Mouse (Mus musculus): ENCODE measurements at regions not wholly inside any gene's neighbourhood (a gene's known extent, or its start where the extent isn't known, plus 50 kb on each side); places are given as distances from the start of the nearest gene placed in this dataset.

DNA sequence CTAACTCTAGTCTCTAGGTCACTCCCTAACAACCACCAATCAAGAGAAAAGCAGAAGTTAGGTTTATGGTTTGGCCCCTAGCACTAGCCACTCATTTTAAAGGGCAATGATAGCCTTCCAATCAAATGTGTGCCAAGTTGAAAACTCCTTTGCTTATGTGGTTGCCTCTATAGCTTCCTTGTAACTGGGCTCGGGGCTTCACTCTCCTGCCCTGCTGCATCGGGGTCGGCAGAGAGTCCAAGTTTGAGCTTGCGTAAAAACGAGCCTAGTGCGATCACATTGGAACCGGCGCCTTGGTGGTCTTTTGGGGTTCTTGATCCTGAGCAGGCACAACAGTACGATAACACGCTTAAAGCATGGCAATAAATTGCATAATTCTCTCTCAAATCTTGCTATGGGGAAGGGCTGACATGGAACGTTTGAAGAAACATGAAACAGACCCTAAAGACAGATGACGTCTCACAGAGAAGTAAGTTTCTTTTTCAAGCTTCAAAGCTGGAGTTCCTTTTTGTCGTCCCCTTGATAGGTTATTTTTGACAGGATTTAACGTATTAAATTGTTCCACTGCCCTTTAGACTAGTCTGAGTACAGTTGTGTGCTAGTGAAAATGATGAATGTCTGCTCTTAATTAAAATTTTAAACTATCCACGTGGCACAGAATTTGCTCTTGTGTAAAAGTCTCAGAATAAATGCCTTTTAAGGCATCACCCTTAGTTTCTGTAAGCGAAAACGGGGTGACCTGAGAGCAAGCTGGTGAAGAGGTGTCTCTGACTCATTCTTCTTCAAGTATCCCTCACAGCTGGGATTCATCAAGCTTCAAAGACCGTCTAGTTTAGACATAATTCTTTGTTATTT, 52.0 kb downstream of the 4930426L09Rik start:
- DNase-seq (ENCODE audit: low spot score in 2 of 2) = no peak

DNA sequence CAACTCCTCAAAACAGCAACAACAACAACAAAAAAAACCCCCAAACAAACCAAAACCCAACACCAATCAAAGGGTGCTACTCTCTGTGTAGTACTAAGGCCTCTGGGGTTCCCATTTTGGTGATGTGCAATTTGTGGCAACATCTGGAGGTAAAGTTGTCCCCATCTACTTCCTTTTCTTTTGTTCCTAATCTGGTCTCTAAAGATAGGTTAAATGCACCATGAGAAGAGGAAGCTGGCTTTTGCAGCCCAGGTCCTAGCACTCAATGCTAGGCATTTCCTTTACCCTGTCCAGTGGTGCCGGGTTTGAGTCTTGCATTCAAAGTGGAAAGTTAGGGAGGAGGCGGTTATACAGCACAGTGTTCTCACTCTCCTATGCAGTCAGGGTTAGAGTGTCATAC, 57.4 kb downstream of the 4930426L09Rik start:
- DNase-seq (ENCODE audit: low spot score in 2 of 2) = no peak

DNA sequence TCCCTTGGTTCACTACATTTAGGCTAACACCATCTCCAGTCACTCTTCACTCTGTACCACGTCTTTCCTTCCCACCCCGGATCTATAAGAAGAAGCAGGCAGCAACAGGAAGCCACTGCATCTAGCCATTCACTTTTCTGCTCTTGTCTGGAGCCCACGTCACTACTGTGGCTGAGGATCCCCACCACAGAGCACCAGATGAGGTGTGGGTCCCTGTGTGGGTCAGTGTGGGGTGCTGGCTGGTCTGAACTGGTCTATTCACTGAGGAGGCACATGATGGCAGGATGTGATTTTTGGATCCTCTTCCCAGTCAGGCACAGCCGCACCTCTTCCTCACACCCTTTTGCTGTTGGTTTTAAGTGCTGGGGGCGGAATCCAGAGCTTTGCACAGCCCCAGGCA, 59.7 kb downstream of the 4930426L09Rik start:
- no peak for DNase-seq (ENCODE audit: low spot score in 2 of 2)

DNA sequence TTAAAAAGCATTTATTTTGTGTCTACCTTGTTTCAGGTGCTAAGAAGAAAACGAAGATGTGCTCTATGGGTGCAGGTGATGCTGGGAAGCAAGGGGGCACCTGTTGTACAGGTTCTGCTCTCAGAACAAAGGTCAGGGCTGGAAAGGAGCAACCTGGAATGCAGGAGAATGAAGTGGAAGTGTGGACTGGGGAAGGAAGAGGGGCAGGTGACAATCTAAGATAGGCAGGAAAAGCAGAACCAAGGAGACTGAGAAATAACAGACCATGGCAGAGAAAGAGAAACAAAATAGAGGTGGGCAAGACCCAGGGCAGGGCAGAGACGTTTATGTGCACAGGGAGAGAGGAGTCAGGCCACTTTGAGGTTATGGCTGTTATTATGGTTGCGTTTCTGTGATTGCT, 60.6 kb downstream of the 4930426L09Rik start:
- no peak for DNase-seq (ENCODE audit: low spot score in 2 of 2)

DNA sequence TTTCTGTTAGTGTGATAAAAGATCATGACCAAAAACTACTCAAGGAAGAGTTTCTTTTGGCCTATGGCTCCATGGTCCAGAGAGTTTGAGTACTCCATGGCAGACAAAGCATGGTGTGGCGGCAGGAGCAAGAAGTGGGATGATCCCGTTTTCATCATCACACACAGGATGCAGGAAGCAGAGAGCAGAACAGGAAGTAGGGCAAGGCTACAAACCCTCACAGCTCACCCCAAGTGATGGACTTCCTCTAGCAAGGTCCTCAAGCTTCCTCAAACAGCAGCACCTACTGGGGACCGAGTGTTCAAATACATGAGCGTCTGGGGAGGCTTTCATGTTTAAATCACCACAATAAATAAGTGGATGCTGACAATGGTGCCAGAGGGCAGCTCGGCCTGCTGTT, 61.1 kb downstream of the 4930426L09Rik start:
- DNase-seq (ENCODE audit: low spot score in 2 of 2) = no peak

DNA sequence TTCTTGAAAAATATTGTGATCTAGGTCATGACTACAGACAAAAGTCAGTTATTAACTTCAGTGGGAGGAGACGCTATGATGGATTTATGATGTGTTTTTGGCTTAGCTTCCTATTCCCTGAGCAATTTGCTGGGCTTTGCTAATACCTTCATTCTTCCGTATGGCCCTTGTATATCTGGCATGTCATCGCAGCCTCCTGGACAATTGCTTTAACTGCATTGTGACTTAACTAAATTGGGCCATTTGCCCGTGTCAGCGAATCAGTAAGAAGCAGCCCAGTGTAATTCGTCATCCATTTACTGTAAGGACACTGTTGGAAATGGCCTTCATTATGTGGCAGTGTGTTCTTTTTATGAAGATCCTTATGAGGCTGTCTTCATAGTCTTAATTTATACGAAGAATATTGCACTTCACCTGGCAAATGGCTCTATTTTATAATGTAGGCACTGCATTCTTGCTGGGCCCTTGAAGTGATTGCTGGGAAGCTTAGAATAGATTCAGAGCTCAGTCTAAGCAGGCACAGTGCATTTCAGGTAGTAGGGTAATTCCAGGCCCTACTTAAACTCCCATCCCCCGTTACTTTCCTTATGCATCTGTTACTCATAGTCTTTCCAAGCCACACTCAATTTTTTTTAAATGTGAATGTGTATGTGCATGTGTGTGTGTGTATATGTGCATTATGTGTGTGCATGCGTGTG, 62.2 kb downstream of the 4930426L09Rik start:
- DNase-seq (ENCODE audit: low spot score in 2 of 2) = no peak

DNA sequence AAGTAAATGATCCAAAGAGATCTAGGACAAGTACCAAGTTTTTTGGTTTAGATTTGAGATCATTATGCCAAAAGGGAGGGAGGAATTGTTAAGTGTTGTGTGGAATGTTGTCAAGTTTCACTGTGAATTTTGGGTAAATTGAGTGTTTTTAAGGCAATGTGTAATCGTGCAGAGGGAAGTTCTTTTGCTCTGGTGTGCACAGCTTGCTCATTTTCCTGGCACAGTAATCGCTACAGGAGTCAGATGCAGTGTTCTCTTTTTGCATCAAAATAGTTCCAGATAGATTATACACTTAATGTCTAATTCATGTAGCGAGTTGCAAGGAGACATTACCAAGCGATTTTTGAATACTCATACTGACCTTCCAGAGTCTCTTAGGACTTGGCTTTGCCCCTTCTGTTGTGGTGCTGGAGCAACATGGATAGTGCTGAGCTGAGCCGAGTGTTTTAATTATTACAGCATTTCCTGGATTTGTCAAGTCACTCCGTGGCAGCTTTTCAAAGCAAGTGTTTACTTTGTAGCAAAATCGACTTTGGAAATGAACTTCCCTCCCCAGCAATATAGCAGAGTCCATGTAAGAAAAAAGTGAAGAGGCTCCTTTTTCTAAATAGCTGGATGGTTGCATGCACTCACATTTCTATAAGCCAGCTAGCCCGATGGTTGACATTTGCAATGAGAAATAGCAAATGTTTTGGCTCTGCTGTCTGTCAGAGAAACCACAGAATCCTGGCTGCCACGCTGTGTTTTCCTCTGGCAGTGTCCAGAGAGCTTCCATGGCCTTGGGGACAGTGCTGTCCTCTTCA, 66.6 kb downstream of the 4930426L09Rik start:
- peak; percentile 54 to 69 for DNase-seq (ENCODE audit: low spot score in 2 of 2)

DNA sequence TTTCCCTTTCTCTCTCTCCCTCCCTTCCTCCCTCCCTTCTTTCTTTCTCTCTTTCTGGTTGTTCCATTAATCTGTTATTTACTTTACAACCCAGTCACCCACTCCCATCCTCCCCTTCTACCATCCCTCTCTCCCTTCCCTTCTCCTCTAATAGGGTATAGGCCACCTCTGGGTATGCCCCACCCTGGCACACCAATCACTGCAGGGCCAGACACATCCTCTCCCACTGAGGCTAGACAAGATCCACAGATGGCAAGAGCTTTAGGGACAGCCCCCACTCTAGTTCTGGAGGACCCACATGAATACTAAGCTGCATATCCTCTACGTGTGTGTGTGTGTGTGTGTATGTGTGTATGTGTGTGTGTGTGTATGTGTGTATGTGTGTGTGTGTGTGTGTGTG, 67.4 kb downstream of the 4930426L09Rik start:
- DNase-seq (ENCODE audit: low spot score in 2 of 2) = no peak

DNA sequence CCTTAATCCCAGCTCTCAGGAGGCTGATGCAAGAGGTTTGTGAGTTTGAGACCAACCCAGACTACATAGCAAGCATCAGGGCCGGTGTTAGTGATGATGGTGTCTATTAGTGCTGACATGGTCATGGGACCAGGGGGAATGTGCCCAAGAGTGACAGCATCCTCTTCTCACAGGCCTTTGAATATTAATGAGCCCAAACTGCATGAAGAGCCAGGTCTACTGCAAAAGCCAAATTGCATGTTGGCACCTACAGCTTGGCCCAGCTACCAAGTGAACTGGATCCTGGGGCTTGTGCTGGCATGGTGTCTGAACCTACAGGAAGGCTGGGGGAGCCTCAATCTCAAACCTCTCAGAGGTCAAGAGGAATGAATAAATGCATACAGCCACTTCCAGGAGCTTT, 70.0 kb downstream of the 4930426L09Rik start:
- DNase-seq (ENCODE audit: low spot score in 2 of 2) = no peak

DNA sequence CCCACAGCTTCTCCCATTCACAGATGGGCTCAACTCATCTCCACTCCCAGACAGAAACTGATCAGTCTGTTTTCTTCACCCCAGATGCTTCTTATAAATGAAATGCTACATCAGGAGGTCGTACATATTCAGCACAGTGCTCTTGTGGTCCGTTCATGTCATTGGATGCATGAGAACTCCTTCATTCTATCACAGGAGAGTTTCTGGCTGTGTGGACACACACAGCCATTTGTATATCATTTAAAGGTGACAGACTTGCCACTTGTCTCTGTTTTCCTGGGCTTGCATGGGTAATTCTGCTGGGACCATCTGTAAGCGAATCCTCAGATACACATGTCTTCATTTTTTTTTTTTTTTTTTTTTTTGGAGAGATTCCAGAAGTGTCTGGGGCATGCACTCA, 85.7 kb downstream of the 4930426L09Rik start:
- no peak for DNase-seq (ENCODE audit: low spot score in 2 of 2)

DNA sequence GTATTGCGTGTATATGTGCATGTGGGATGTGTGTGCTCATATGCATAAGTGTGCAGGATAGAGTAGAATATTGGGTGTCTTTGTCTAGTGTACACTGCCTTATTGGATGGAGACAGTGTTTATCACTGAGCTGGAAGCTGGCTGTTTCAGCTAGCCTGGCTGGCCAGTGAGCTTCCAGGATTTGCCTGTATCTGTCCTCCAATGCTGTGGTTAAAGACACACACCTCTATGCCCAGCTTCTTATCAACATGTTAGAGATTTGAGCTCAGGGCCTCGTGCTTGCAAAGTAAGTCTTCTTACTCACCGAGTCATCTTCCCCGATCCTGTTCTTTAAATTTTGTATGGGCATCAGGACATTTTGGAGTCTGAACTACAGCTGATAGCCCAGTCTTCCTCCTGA, 87.0 kb downstream of the 4930426L09Rik start:
- DNase-seq (ENCODE audit: low spot score in 2 of 2) = no peak

DNA sequence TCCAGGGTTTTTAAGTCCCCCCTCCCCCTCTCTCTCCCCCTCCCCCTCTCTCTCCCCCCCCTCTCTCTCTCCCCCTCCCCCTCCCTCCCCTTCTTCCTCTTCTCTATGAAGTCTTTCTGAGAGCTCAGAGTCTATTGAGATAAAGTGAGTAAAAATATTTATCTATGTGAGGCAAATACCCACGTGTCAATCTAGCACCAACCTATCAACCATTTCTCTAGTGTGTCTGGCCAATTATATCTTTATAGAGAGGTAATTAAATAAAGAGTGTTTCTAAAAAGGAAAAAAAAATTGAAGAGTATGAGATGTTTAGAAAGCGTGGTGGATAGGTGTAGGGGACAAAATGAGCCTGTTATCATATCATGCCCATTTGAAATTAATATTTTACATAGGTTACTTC, 88.0 kb downstream of the 4930426L09Rik start:
- DNase-seq (ENCODE audit: low spot score in 2 of 2) = no peak

DNA sequence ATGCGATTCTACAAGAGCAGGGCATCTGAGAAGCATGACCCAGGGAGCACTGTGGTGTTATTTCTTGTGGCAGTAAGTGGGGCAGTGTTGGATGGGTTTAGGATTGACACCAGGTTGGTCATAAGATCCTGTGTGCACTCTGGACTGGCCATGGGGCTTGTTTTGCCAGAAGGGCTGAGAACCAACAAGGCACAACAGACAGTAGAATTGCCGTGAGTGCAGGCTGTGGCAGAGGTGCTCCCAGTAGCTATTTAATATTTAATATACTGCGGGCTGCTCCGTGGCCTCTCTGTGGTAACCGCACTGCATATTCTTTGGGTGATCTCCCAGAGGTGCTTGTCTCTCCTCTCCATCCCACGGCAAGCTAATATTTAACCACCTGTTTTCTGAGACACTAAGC, 88.5 kb downstream of the 4930426L09Rik start:
- DNase-seq (ENCODE audit: low spot score in 2 of 2) = no peak

DNA sequence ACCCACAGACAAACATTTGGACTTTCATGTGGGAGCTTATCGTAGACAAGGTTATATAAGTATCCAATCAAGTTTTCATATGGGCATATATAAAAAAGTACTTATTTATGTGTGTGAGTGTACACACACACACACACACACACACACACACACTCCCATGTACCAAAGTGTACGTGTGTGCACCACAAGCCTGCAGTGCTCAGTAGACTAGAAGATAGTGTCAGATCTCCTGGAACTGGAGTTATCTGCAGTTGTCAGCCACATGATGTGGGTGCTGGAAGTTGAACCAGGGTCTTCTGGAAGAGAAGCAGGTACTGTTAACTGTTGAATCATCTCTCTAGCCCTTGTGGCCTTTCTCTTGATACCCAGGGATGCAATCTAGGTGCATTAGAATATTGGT, 99.7 kb upstream of the Armc3 start:
- no peak for DNase-seq (ENCODE audit: low spot score in 2 of 2)

DNA sequence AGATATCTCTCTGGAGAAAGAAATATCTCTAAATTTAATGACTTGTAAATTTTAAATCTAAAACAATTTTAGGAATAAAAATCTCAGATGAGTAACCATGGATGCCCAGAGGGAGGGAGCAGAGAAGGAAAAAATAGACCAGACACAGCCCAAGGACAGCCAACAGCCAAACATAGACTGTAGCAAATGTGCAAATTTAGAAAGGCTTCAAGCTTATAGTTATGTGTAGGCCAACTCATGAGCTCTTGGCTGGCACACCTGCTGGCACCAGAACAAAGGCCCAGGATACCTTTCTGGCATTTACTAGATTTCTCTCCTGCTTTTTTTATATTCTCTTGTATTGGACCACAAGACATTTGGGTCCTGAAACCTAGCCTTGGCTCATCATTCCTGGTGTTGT, 90.3 kb upstream of the Armc3 start:
- DNase-seq (ENCODE audit: low spot score in 2 of 2) = no peak

DNA sequence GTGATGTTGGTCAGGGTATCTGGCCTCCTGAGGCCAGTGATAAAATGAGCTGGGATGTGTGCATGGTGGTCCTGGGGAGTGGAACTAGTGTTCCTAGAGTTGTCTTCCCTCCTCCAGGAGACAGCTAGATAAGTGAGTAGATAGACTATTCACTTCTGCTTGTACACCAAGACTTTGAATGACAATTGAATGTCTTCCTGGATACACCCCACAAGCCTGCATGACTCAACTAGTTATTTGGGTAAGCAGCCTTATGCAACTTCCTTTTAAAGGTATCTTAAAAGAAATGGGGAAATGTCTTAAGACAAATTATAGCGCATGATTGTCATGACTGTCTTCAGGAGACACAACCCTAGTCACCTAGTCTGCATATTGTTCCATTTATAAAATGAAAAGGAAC, 79.2 kb upstream of the Armc3 start:
- no peak for DNase-seq (ENCODE audit: low spot score in 2 of 2)

DNA sequence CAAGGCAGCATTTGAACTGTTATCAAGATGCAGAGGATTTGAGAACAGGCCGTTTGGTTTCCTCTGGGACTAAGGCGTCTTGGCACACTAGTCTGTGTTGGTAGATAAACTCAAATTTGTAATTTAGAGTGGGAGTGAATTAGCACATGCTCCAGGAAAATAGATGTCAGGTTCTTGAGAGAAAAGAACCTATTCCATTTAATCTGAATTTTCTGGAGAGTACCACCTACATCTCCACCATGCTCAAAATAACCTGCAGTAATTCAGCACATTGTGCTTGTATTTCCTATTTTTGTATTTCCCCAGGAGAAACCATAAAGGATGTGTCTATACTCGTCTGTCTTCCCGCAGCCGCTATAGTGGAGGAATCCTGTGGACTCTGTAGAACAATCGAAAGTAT, 66.2 kb upstream of the Armc3 start:
- no peak for DNase-seq (ENCODE audit: low spot score in 2 of 2)

DNA sequence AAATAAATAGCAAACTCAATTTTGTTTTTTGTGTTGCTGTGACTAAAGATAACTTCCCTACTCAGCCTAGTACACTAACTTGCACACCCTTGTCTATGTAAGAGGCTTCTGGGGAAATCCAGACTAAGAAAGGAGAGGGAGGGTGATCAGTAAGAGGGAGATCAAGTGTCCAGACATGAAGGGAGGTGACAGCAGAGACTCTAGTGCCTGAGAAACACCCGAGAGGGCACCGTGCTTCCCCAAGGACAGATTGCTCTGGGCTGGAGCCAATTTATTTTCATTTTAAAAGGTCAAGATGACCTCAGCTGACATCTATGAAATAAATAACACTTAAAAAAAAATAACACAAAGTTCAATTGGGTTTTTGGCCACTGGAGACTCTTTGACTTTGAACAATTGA, 56.5 kb upstream of the Armc3 start:
- no peak for DNase-seq (ENCODE audit: low spot score in 2 of 2)

DNA sequence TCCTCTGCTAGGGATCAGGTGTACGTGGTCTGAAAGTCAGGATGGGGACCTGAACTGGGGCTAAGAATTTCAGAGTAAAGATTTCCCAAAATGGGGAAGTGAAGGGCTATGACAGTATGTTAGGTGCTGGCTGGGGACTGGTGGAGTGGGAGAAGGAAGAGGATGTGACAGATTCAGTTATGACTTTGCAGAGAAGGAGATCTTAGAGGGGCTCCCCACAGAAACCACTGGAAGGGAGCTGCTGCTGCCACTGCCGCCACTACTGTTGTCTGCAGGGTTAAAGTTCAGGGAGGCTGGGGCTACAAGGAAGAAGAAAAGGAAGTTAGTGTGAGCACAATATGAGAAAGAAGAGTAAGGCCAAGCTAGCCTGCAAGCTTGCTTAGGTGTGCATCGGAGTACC, 53.7 kb upstream of the Armc3 start:
- no peak for DNase-seq (ENCODE audit: low spot score in 2 of 2)

DNA sequence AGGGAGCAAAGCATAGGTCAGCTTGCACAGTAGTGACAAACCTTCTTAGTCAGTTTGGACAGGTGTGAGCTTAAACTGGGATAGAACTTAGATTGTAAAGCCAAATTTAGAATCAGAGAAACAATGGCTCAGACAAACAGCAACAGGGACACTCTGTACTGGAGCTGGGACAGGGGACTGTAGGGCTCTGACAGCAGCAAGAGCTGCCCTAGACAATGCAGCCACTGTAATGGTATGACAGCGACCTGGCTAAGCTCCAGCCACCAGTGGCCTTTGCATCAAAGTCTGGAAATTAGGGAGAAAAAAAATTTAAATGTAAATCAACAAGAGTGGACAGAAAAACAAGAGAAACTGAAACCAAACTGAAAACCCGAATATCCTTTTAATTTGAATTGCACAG, 53.2 kb upstream of the Armc3 start:
- DNase-seq (ENCODE audit: low spot score in 2 of 2) = peak; percentile 3 to 31

DNA sequence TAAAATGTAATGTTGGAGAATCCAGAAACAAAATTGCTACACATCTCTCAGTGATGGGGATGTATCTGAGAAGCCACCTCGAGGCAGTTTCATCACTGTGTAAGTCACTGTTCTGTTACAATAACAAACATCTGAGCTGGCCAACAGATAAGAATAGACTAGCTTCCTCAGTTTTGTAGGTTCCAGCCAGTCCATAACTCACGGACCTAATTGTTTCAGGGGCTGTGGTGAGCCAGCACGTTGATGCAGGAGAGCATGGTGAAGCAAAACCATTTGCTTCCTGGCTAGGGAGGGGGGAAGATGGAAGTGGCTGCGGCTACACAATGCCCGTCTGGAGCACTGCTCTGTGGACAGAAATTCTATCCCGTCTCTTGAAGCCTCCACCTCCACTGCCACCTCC, 52.8 kb upstream of the Armc3 start:
- no peak for DNase-seq (ENCODE audit: low spot score in 2 of 2)

DNA sequence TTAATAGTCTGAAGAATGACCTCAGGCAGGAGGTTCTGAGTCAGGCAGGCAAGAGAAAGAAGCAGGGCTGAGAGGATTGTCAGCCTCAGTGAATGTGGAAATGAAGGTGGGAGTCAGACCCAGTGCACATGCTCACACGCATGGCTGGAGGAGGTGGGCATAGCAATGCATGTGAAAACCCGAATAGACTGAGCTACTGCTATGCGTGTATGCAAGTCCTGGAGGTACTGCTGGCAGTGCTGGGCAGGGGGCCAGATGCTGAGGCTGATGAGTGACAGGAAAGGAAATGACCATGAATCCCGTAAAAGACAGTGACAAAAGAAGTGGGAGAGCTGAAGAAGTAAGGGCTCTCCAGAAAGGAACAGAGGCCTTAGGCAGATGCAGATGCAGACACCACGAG, 50.3 kb upstream of the Armc3 start:
- DNase-seq (ENCODE audit: low spot score in 2 of 2) = no peak

Measured in heart, adult 9 months (tissue).